7 mouse cellular contexts compared by ENCODE assay signal in the genomic region with DNA sequence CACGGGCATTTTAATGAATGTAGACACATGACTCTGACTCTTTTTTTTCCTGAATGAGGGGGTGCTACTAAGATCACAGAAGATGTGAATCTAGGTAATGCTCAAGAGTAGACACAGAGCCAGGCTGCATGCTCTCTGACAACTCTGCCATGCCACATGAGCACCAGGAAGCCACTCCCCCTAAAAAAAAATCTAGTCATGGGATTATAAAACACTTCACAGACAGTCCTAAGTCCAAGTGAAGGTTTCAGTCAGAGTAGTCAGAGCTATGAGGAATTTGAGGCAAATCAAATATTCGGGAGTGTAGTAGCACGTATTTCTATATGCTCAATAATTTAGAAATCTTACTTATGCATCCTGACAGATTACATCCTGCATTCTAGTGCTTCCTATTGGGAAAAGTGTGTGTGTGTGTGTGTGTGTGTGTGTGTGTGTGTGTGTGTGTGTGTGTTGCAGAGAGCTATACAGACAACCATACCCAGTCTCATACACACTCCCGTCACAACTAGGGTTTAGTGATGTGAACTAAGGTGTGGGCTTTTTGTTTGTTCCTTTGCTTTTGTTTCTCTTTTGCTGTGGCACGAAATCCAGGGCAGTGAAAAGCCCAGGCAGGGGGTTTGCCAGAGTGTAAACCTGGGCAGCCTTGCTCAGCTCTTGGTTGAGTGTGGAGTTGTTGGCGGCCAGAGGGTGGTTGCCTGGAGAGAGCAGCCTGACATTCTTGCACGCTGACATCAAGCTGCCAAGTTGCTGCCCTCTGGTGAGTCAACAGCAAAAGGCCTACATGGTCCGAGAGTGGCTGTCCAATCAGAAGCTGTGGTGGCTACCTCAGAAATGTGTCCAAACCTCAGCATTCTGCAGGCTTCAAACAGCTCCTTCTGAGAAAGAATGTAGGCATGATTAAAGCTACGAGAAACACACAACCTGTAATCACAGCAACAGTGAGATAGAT.
DNase-seq lines count a peak whose midpoint lies in the region; ATAC-seq lines count a peak whose summit lies in the region.

No protein-coding gene starts in this region.

- 46% methylated on average over 9 of the region's 9 CpGs for WGBS in forebrain, embryonic 13.5 days
- 44% methylated on average over 9 of the region's 9 CpGs for WGBS in intestine, embryonic 14.5 days
- WGBS in limb, embryonic 15.5 days = 38% methylated on average over 9 of the region's 9 CpGs

- H3K36me3 ChIP-seq in forebrain, embryonic 13.5 days (ENCODE audit: poor library complexity, severe bottlenecking) = no peaks in the 10 kb centered on the region
- H3K36me3 ChIP-seq in intestine, embryonic 14.5 days (ENCODE audit: control insufficient read depth, insufficient read depth, low read length) = no peaks in the 10 kb centered on the region
- no peaks in the 10 kb centered on the region for H3K36me3 ChIP-seq in limb, embryonic 15.5 days

- ATAC-seq in forebrain, embryonic 13.5 days = peak; percentile 77
- peak; percentile 80 for ATAC-seq in intestine, embryonic 14.5 days (replicated peaks; ENCODE audit: low FRiP score, low TSS enrichment, low read depth)
- ATAC-seq in limb, embryonic 15.5 days (ENCODE audit: insufficient number of reproducible peaks, low FRiP score, low TSS enrichment, low read depth) = peak; percentile 58; the same call in 1 of the 2 replicates

- no peak overlapping the region for H3K9ac ChIP-seq in forebrain, embryonic 13.5 days
- H3K9ac ChIP-seq in intestine, embryonic 14.5 days (ENCODE audit: low read length) = no peak overlapping the region
- no peak overlapping the region for H3K9ac ChIP-seq in limb, embryonic 15.5 days

- no peaks in the 10 kb centered on the region for H3K9me3 ChIP-seq in forebrain, embryonic 13.5 days (replicated peaks)
- H3K9me3 ChIP-seq in intestine, embryonic 14.5 days (ENCODE audit: control insufficient read depth, low read length) = no peaks in the 10 kb centered on the region
- no peaks in the 10 kb centered on the region for H3K9me3 ChIP-seq in limb, embryonic 15.5 days

- H3K4me1 ChIP-seq in forebrain, embryonic 13.5 days = no peaks in the 10 kb centered on the region
- H3K4me1 ChIP-seq in intestine, embryonic 14.5 days (replicated peaks; ENCODE audit: control insufficient read depth, insufficient read depth, low read length) = peaks cover 5% of the 10 kb centered on the region
- H3K4me1 ChIP-seq in limb, embryonic 15.5 days = peaks cover 7% of the 10 kb centered on the region; the same call in 1 of the 2 replicates

- H3K4me3 ChIP-seq in forebrain, embryonic 13.5 days = no peak overlapping the region
- no peak overlapping the region for H3K4me3 ChIP-seq in intestine, embryonic 14.5 days (ENCODE audit: low read depth, low read length)
- no peak overlapping the region for H3K4me3 ChIP-seq in limb, embryonic 15.5 days

- peak; percentile 96 for DNase-seq in Muller cell, postnatal 12 days (ENCODE audit: inconsistent ontology term)
- peak; percentile 86 for DNase-seq in adrenal gland, adult 2 months
- peak; percentile 61 for DNase-seq in intestine, embryonic 14.5 days (ENCODE audit: low spot score)
- peak; percentile 15 for DNase-seq in ovary, postnatal 14 days (ENCODE audit: low spot score)
- no peak for DNase-seq in B cell, adult 2 months

- no peak overlapping the region for H3K27ac ChIP-seq in forebrain, embryonic 13.5 days
- H3K27ac ChIP-seq in intestine, embryonic 14.5 days (ENCODE audit: low read depth) = peak overlapping the region; percentile 51; the same call in 1 of the 2 replicates
- H3K27ac ChIP-seq in limb, embryonic 15.5 days = peak overlapping the region; percentile 47; the same call in 1 of the 2 replicates

- H3K27me3 ChIP-seq in forebrain, embryonic 13.5 days = no peaks in the 10 kb centered on the region
- H3K27me3 ChIP-seq in intestine, embryonic 14.5 days (replicated peaks; ENCODE audit: control insufficient read depth, insufficient read depth, low read length) = no peaks in the 10 kb centered on the region
- H3K27me3 ChIP-seq in limb, embryonic 15.5 days = no peaks in the 10 kb centered on the region

- no peak overlapping the region for H3K4me2 ChIP-seq in forebrain, embryonic 13.5 days
- H3K4me2 ChIP-seq in intestine, embryonic 14.5 days (ENCODE audit: low read length) = no peak overlapping the region
- H3K4me2 ChIP-seq in limb, embryonic 15.5 days = no peak overlapping the region

Comparison
In these comparisons a context has a peak if more than half of its experiments do, and no peak if none do; other contexts are left out.
1. DNase-seq: peak in Muller cell, postnatal 12 days (single experiment), adrenal gland, adult 2 months (single experiment), intestine, embryonic 14.5 days (single experiment) and ovary, postnatal 14 days (single experiment); none in B cell, adult 2 months (0 of 2).
2. Peak in every context shown above with its lines, with median percentiles within 50 percentile points of each other: ATAC-seq.